Mouse (Mus musculus): ENCODE results near the gene Ctdsp2. TPM values are rescaled to one million over a fixed set of nuclear protein-coding genes. Genes with fewer than 3 reads are reported as not detected.
A peak's percentile ranks its signal among the peaks of the same experiment; 100 is the strongest.

Ctdsp2 gene
- total and polyA plus RNA-seq, 2 experiments from 2014 or later, result 14.4 to 56.0 TPM

- no peaks in the 10 kb centered on the region for H3K27me3 ChIP-seq (ENCODE audit: insufficient read depth, low read length)
- H3K9ac ChIP-seq, result no peak overlapping the region
- TF ChIP-seq CTCF (IDR thresholded peaks at IDR 0.05; ENCODE audit: low read depth), result no peak
- ATAC-seq (peak; percentile 17), DNase-seq (peak; percentile 76)
- no peaks in the 10 kb centered on the region for H3K9me3 ChIP-seq (ENCODE audit: low read length)
- 0 out of 2 replicates have a peak overlapping the region, but pooled peaks have one; percentile 4 for H3K4me2 ChIP-seq (ENCODE audit: low read depth)
- 19% methylated on average over 15 of the region's 15 CpGs for WGBS
- no peaks in the 10 kb centered on the region for H3K36me3 ChIP-seq (ENCODE audit: insufficient read depth)
- peaks cover 5% of the 10 kb centered on the region for H3K4me1 ChIP-seq (ENCODE audit: insufficient read depth)
- no peak overlapping the region for H3K4me3 ChIP-seq (ENCODE audit: low read depth, low read length)
- peak overlapping the region; percentile 85 for H3K27ac ChIP-seq (ENCODE audit: low read depth, low read length)
Observed at GRCm38 (mm10) chr10:126962271-126962965, 16.1 kb upstream of the Ctdsp2 start.

GRCm38 (mm10) chr10:126962966-126963330 lies 15.6 kb upstream of the Ctdsp2 start:
- Histone ChIP-seq H3K36me3 (ENCODE audit: insufficient read depth) (no peaks in the 10 kb centered on the region), H3K9ac (no peak overlapping the region), H3K9me3 (ENCODE audit: low read length) (no peaks in the 10 kb centered on the region), H3K4me3 (ENCODE audit: low read depth, low read length) (no peak overlapping the region), H3K27ac (ENCODE audit: low read depth, low read length) (peak overlapping the region; percentile 85), H3K27me3 (ENCODE audit: insufficient read depth, low read length) (no peaks in the 10 kb centered on the region), H3K4me2 (ENCODE audit: low read depth) (no peak overlapping the region), H3K4me1 (ENCODE audit: insufficient read depth) (no peaks in the 10 kb centered on the region)
- ATAC-seq (peak; percentile 13; the same call in 1 of the 2 replicates), DNase-seq (no peak)
- TF ChIP-seq CTCF (IDR thresholded peaks at IDR 0.05; ENCODE audit: low read depth), result no peak
- WGBS, result 42% methylated on average over 6 of the region's 6 CpGs

- no peaks in the 10 kb centered on the region for H3K36me3 ChIP-seq (ENCODE audit: insufficient read depth)
- H3K27ac ChIP-seq (ENCODE audit: low read depth, low read length), result peak overlapping the region; percentile 85; the same call in 1 of the 2 replicates
- DNase-seq (no peak), ATAC-seq (no peak)
- H3K9me3 ChIP-seq (ENCODE audit: low read length), result no peaks in the 10 kb centered on the region
- H3K4me3 ChIP-seq (ENCODE audit: low read depth, low read length), result no peak overlapping the region
- H3K4me1 ChIP-seq (ENCODE audit: insufficient read depth), result no peaks in the 10 kb centered on the region
- TF ChIP-seq CTCF (IDR thresholded peaks at IDR 0.05; ENCODE audit: low read depth), result no peak
- H3K4me2 ChIP-seq (ENCODE audit: low read depth), result no peak overlapping the region
- WGBS, result 88% methylated on average over 8 of the region's 8 CpGs
- H3K9ac ChIP-seq, result no peak overlapping the region
- no peaks in the 10 kb centered on the region for H3K27me3 ChIP-seq (ENCODE audit: insufficient read depth, low read length)
Observed at GRCm38 (mm10) chr10:126963821-126964220, 14.7 kb upstream of the Ctdsp2 start.

GRCm38 (mm10) chr10:126971363-126972050 lies 7.0 kb upstream of the Ctdsp2 start:
- 21% methylated on average over 12 of the region's 12 CpGs for WGBS
- Histone ChIP-seq H3K27me3 (ENCODE audit: insufficient read depth, low read length) (no peaks in the 10 kb centered on the region), H3K4me1 (ENCODE audit: insufficient read depth) (no peaks in the 10 kb centered on the region), H3K4me2 (ENCODE audit: low read depth) (0 out of 2 replicates have a peak overlapping the region, but pooled peaks have one; percentile 3), H3K27ac (ENCODE audit: low read depth, low read length) (no peak overlapping the region), H3K36me3 (ENCODE audit: insufficient read depth) (no peaks in the 10 kb centered on the region), H3K9me3 (ENCODE audit: low read length) (no peaks in the 10 kb centered on the region), H3K9ac (no peak overlapping the region; the same call in 1 of the 2 replicates), H3K4me3 (ENCODE audit: low read depth, low read length) (no peak overlapping the region)
- no peak for TF ChIP-seq CTCF (IDR thresholded peaks at IDR 0.05; ENCODE audit: low read depth)
- ATAC-seq (no peak), DNase-seq (no peak)

GRCm38 (mm10) chr10:126972051-126972725 lies 6.3 kb upstream of the Ctdsp2 start:
- ATAC-seq (peak; percentile 50; the same call in 1 of the 2 replicates), DNase-seq (no peak)
- Histone ChIP-seq H3K9me3 (ENCODE audit: low read length) (no peaks in the 10 kb centered on the region), H3K27ac (ENCODE audit: low read depth, low read length) (no peak overlapping the region), H3K4me1 (ENCODE audit: insufficient read depth) (no peaks in the 10 kb centered on the region), H3K9ac (peak overlapping the region; percentile 22; the same call in 1 of the 2 replicates), H3K36me3 (ENCODE audit: insufficient read depth) (no peaks in the 10 kb centered on the region), H3K4me2 (ENCODE audit: low read depth) (0 out of 2 replicates have a peak overlapping the region, but pooled peaks have one; percentile 3), H3K4me3 (ENCODE audit: low read depth, low read length) (no peak overlapping the region), H3K27me3 (ENCODE audit: insufficient read depth, low read length) (no peaks in the 10 kb centered on the region)
- 19% methylated on average over 13 of the region's 13 CpGs for WGBS
- no peak for TF ChIP-seq CTCF (IDR thresholded peaks at IDR 0.05; ENCODE audit: low read depth)

- 39% methylated on average over 7 of the region's 7 CpGs for WGBS
- no peak overlapping the region for H3K9ac ChIP-seq
- H3K4me2 ChIP-seq (ENCODE audit: low read depth), result no peak overlapping the region
- no peaks in the 10 kb centered on the region for H3K4me1 ChIP-seq (ENCODE audit: insufficient read depth)
- no peak for ATAC-seq
- H3K27me3 ChIP-seq (ENCODE audit: insufficient read depth, low read length), result no peaks in the 10 kb centered on the region
- no peak overlapping the region for H3K4me3 ChIP-seq (ENCODE audit: low read depth, low read length)
- no peak for DNase-seq
- no peak for TF ChIP-seq CTCF (IDR thresholded peaks at IDR 0.05; ENCODE audit: low read depth)
- H3K27ac ChIP-seq (ENCODE audit: low read depth, low read length), result no peak overlapping the region
- H3K36me3 ChIP-seq (ENCODE audit: insufficient read depth), result no peaks in the 10 kb centered on the region
- no peaks in the 10 kb centered on the region for H3K9me3 ChIP-seq (ENCODE audit: low read length)
Observed at GRCm38 (mm10) chr10:126972988-126973387, 5.5 kb upstream of the Ctdsp2 start.
